Mouse (Mus musculus): ENCODE measurements at regions not wholly inside any gene's neighbourhood (a gene's known extent, or its start where the extent isn't known, plus 50 kb on each side); places are given as distances from the start of the nearest gene placed in this dataset.

- no peak for TF ChIP-seq CTCF (IDR thresholded peaks at IDR 0.05; ENCODE audit: borderline replicate concordance, control insufficient read depth, extremely low read depth, insufficient read depth, low read length, poor library complexity)
- no peak for TF ChIP-seq POLR2A (IDR thresholded peaks at IDR 0.05; ENCODE audit: control insufficient read depth, extremely low read depth, insufficient read depth, low read length, poor library complexity)
These were observed 812.3 kb upstream of the Adam24 start for GRCm38 (mm10) chr8:39862544-39862943.

All from thymus, adult 2 months (tissue).